In the genomic region with DNA sequence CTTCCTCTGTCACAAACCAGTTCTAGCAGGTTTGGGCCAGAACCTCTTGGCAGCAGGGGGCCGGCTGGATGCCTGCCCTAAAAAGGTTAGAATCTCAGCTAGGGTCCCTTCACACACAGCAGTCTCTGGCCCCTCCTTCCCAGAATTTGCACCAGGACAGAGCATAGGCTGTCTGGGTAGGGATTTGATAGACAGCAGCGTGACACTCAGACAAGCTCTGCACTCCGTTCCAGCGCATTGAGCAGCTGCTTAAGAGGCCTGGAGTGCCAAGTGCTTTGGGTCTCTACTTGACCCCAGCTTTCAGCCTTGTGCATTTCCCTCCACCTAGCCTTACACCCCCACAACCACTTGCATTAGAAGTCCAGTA, we compare ENCODE assay signal across 15 mouse cellular contexts. TPM values are rescaled to one million over a fixed set of nuclear protein-coding genes. Genes with fewer than 3 reads are reported as not detected.
A peak's percentile ranks its signal among the peaks of the same experiment; 100 is the strongest.
DNase-seq lines count a peak whose midpoint lies in the region; ATAC-seq and TF ChIP-seq lines count a peak whose summit lies in the region.
"Had no signal": no experiment of that assay in that cellular context is flagged by ENCODE, and none has a peak within 500 bp of the region (broad histone marks: within the 10 kb centered on the region; RNA-seq: fewer than 3 reads in every experiment).

No protein-coding gene starts in this region.

- H3K27ac ChIP-seq in forebrain, embryonic 10.5 days, result no peak overlapping the region; the same call in 1 of the 2 replicates
- H3K27ac ChIP-seq in forebrain, postnatal 0 days (ENCODE audit: low read depth, low read length), result no peak overlapping the region
- peak overlapping the region; percentile 64 for H3K27ac ChIP-seq in kidney, embryonic 16.5 days (ENCODE audit: low read length)
- H3K27ac ChIP-seq: limb, embryonic 15.5 days; lung, embryonic 15.5 days had no signal

- DNase-seq in forebrain, embryonic 10.5 days (ENCODE audit: extremely low spot score, low spot score), result no peak
- no peak for DNase-seq in forebrain, postnatal 0 days
- DNase-seq in kidney, adult 8-10 months, result no peak
- DNase-seq in embryo, embryonic 9.5 days (ENCODE audit: extremely low spot score), result peak; percentile 44
- peak; percentile 48 for DNase-seq in retina, postnatal 1 day
- DNase-seq in cerebellum, adult 18-20 months, result no peak
- no peak for DNase-seq in layer of hippocampus, adult 8-10 months (ENCODE audit: low spot score in 2 of 2)
- DNase-seq: heart, postnatal 36 days; kidney, adult 9 months; spleen, adult 18-20 months; thymus, adult 18-20 months had no signal

- H3K4me2 ChIP-seq in forebrain, postnatal 0 days (ENCODE audit: low read depth), result no peak overlapping the region
- peak overlapping the region; percentile 73; the same call in 1 of the 2 replicates for H3K4me2 ChIP-seq in kidney, embryonic 16.5 days (replicated peaks; ENCODE audit: low read depth, low read length)
- H3K4me2 ChIP-seq: lung, embryonic 15.5 days had no signal

- H3K36me3 ChIP-seq in forebrain, embryonic 10.5 days (replicated peaks), result no peaks in the 10 kb centered on the region
- no peaks in the 10 kb centered on the region for H3K36me3 ChIP-seq in forebrain, postnatal 0 days (ENCODE audit: insufficient read depth)
- no peaks in the 10 kb centered on the region for H3K36me3 ChIP-seq in kidney, embryonic 16.5 days (ENCODE audit: insufficient read depth, low read length)
- H3K36me3 ChIP-seq: limb, embryonic 15.5 days; lung, embryonic 15.5 days had no signal

- TF ChIP-seq CTCF in forebrain, postnatal 0 days (IDR thresholded peaks at IDR 0.05; ENCODE audit: low read depth), result no peak

- H3K4me1 ChIP-seq in forebrain, embryonic 10.5 days, result peaks cover 61% of the 10 kb centered on the region
- no peaks in the 10 kb centered on the region for H3K4me1 ChIP-seq in forebrain, postnatal 0 days (ENCODE audit: insufficient read depth)
- H3K4me1 ChIP-seq in kidney, embryonic 16.5 days (ENCODE audit: insufficient read depth, low read length), result peaks cover 25% of the 10 kb centered on the region

- no peak for ATAC-seq in forebrain, postnatal 0 days
- peak; percentile 44 for ATAC-seq in kidney, embryonic 16.5 days (ENCODE audit: low FRiP score, low TSS enrichment)

- H3K27me3 ChIP-seq in forebrain, embryonic 10.5 days (ENCODE audit: poor library complexity, severe bottlenecking), result peaks cover 100% of the 10 kb centered on the region
- H3K27me3 ChIP-seq in forebrain, postnatal 0 days (ENCODE audit: insufficient read depth, low read length), result peaks cover 82% of the 10 kb centered on the region
- H3K27me3 ChIP-seq in kidney, embryonic 16.5 days (ENCODE audit: insufficient read depth, low read length), result peaks cover 91% of the 10 kb centered on the region

- peak overlapping the region; percentile 19; the same call in 1 of the 2 replicates for H3K4me3 ChIP-seq in forebrain, embryonic 10.5 days
- no peak overlapping the region for H3K4me3 ChIP-seq in forebrain, postnatal 0 days (ENCODE audit: low read depth, low read length)
- H3K4me3 ChIP-seq in kidney, embryonic 16.5 days (ENCODE audit: low read length), result peak overlapping the region; percentile 57
- H3K4me3 ChIP-seq: limb, embryonic 15.5 days; lung, embryonic 15.5 days; megakaryocyte, embryonic 14.5 days had no signal

- H3K9ac ChIP-seq in forebrain, postnatal 0 days, result no peak overlapping the region
- H3K9ac ChIP-seq in kidney, embryonic 16.5 days (replicated peaks; ENCODE audit: low read length), result no peak overlapping the region
- H3K9ac ChIP-seq: limb, embryonic 15.5 days; lung, embryonic 15.5 days had no signal

- under 1% methylated on average over 4 of the region's 4 CpGs for WGBS in forebrain, embryonic 10.5 days
- WGBS in forebrain, postnatal 0 days, result 2% methylated on average over 4 of the region's 4 CpGs
- 2% methylated on average over 4 of the region's 4 CpGs for WGBS in kidney, embryonic 16.5 days

- peaks cover 7% of the 10 kb centered on the region for H3K9me3 ChIP-seq in forebrain, embryonic 10.5 days
- no peaks in the 10 kb centered on the region for H3K9me3 ChIP-seq in forebrain, postnatal 0 days (ENCODE audit: low read length)
- peaks cover 5% of the 10 kb centered on the region; the same call in 1 of the 2 replicates for H3K9me3 ChIP-seq in kidney, embryonic 16.5 days (ENCODE audit: low read length)
- H3K9me3 ChIP-seq: limb, embryonic 15.5 days; lung, embryonic 15.5 days had no signal

RNA-seq across cellular contexts. Expression of a gene that starts 2.9 kb away (rescaled TPM):
- 9.7 and 10.9 TPM in 2 replicates for polyA plus RNA-seq in forebrain, embryonic 10.5 days (2016; fragmentation: Nextera tagmentation; extraction: Ambion mirVana)
- 0.92 and 1.1 TPM in 2 replicates for total RNA-seq in forebrain, postnatal 0 days (2014; rRNA removed)
- polyA plus RNA-seq in forebrain, postnatal 0 days (2015; fragmentation: Nextera tagmentation; extraction: Ambion mirVana), result 0.39 and 0.70 TPM in 2 replicates
- polyA plus RNA-seq in kidney, embryonic 16.5 days (2015; fragmentation: Nextera tagmentation; extraction: Ambion mirVana), result 13.3 and 15.9 TPM in 2 replicates
- total RNA-seq in layer of hippocampus, adult 8-10 months (2022), result under 1 TPM in 2 of 4 experiments, not detected in 2; 0.29 to 0.36 TPM

Comparison
In these comparisons a context has a peak if more than half of its experiments do, and no peak if none do; other contexts are left out.
1. DNase-seq: peak in embryo, embryonic 9.5 days (single experiment) and retina, postnatal 1 day (single experiment); none in forebrain, embryonic 10.5 days (single experiment), forebrain, postnatal 0 days (single experiment), kidney, adult 8-10 months (0 of 2), cerebellum, adult 18-20 months (0 of 2) and layer of hippocampus, adult 8-10 months (0 of 2).